Mouse (Mus musculus) brain, adult 2 months (tissue): ENCODE data around the gene Cycs.
"Not testable (repeated sequence)": the region's sequence is repeated elsewhere in the genome, so short reads cannot be mapped to it uniquely, and the experiment has no call there.

Experiments used
- DNase-seq: peaks from one replicate; pipeline ENCODE4 v3.0.0; 2011; ENCODE audit warnings: low read depth, low spot score

The Cycs gene

GRCm38 (mm10) chr6:50566141-50566996, at the start of gene Cycs:
Cycs (minus strand) TSS chr6:50566538.
- peak; percentile 100 for DNase-seq

- peak; percentile 59 for DNase-seq
Measured at GRCm38 (mm10) chr6:50601620-50602019, 35.3 kb upstream of the Cycs start.

- peak; percentile 66 for DNase-seq
Measured at GRCm38 (mm10) chr6:50598560-50598959, 32.2 kb upstream of the Cycs start.

GRCm38 (mm10) chr6:50596301-50597211, 30.2 kb upstream of the Cycs start, which contains the start of gene 4921507P07Rik:
4921507P07Rik (minus strand) TSS chr6:50596632.
- DNase-seq, result peak; percentile 98

GRCm38 (mm10) chr6:50594372-50594771, 28.0 kb upstream of the Cycs start:
- no peak for DNase-seq

- no peak for DNase-seq
Measured at GRCm38 (mm10) chr6:50593334-50593845, 27.1 kb upstream of the Cycs start.

- no peak for DNase-seq
Measured at GRCm38 (mm10) chr6:50590234-50590633, 23.9 kb upstream of the Cycs start.

GRCm38 (mm10) chr6:50588251-50588650, 21.9 kb upstream of the Cycs start:
- peak; percentile 94 for DNase-seq

GRCm38 (mm10) chr6:50587412-50587811, 21.1 kb upstream of the Cycs start:
- no peak for DNase-seq

GRCm38 (mm10) chr6:50586316-50586715, 20.0 kb upstream of the Cycs start:
- DNase-seq, result no peak

- no peak for DNase-seq
Measured at GRCm38 (mm10) chr6:50585733-50586132, 19.4 kb upstream of the Cycs start.

- no peak for DNase-seq
Measured at GRCm38 (mm10) chr6:50571661-50572060, 5.3 kb upstream of the Cycs start.

- no peak for DNase-seq
Measured at GRCm38 (mm10) chr6:50566997-50567255, 588 bp upstream of the Cycs start.

GRCm38 (mm10) chr6:50563651-50564050, 2.7 kb downstream of the Cycs start:
- no peak for DNase-seq

- DNase-seq, result peak; percentile 69
Measured at GRCm38 (mm10) chr6:50562421-50562820, 3.9 kb downstream of the Cycs start.

GRCm38 (mm10) chr6:50560776-50561175, 5.6 kb downstream of the Cycs start:
- DNase-seq, result no peak

- no peak for DNase-seq
Measured at GRCm38 (mm10) chr6:50558877-50559276, 7.5 kb downstream of the Cycs start.

- DNase-seq, result no peak
Measured at GRCm38 (mm10) chr6:50557566-50557965, 8.8 kb downstream of the Cycs start.

- not testable (repeated sequence) for DNase-seq
Measured at GRCm38 (mm10) chr6:50554223-50554622, 12.1 kb downstream of the Cycs start.

- DNase-seq, result no peak
Measured at GRCm38 (mm10) chr6:50552881-50553518, 13.3 kb downstream of the Cycs start.

GRCm38 (mm10) chr6:50549791-50550190, 16.5 kb downstream of the Cycs start:
- peak; percentile 46 for DNase-seq

- DNase-seq, result peak; percentile 85
Measured at GRCm38 (mm10) chr6:50549051-50549450, 17.3 kb downstream of the Cycs start.
